Mouse (Mus musculus): Measurements from ENCODE around the gene Wdr5.

DNA sequence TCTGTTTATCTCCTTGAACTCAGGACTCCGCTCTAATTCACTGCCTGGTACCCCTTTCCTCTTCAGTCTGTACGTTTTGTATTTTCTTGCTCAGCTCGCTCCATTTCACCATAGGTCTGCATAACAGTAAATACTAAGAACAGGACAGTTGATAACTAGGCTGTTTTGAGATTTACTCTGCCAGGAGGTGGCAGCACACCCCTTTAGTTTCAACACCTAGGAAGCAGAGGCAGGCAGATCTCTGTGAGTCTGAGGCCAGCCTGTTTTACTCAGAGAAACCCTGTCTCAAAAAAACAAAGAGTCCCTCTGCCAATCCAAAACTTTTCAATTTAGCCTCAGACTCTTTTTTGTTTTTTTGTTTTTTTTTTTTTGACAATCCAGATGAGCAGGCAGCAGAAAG, 21.0 kb upstream of the Wdr5 start:
- TF ChIP-seq POLR2A (IDR thresholded peaks at IDR 0.05; ENCODE audit: low read depth, low read length), result no peak
- no peak for TF ChIP-seq CTCF (IDR thresholded peaks at IDR 0.05; ENCODE audit: extremely low read depth, insufficient read length, insufficient replicate concordance, low read depth, low read length)
